24 mouse cellular contexts compared by ENCODE assay signal in the genomic region with DNA sequence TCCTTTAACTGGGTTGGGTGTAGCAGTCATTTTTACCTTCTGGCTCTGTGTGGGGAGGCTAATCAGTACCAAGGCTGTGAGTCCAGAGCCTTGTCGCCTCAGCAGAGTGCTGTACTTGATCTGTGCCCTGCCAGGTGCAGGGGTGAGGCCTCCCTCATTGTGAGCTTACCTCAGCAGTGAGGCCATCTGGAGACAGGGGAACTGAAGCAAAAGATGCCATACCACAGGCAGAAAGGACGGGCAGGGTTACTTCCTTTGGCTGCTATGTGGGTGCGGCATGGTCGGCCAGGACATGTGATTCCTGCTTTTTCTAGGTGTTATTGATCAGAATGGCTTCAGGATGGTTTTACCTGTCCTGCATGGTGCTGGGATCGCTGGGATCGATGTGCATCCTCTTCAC. TPM values are rescaled to one million over a fixed set of nuclear protein-coding genes. Genes with fewer than 3 reads are reported as not detected.
DNase-seq lines count a peak whose midpoint lies in the region; ATAC-seq and TF ChIP-seq lines count a peak whose summit lies in the region.
"Had no signal": no experiment of that assay in that cellular context is flagged by ENCODE, and none has a peak within 500 bp of the region (broad histone marks: within the 10 kb centered on the region; RNA-seq: fewer than 3 reads in every experiment).

No protein-coding gene starts in this region.

- TF ChIP-seq CTCF in bone marrow, adult 2 months (IDR thresholded peaks at IDR 0.05; ENCODE audit: control insufficient read depth, insufficient read depth, low read length): no peak

- DNase-seq in thymus, postnatal 0 days (ENCODE audit: low spot score): peak; percentile 42
- DNase-seq in thymus, adult 18-20 months: no peak
- no peak for DNase-seq in T-cell, adult 2 months (ENCODE audit: low spot score)
- DNase-seq in left cerebral cortex, postnatal 14 days (ENCODE audit: low spot score in 2 of 2): no peak
- no peak for DNase-seq in testis, postnatal 10 days (ENCODE audit: low spot score)
- DNase-seq: adrenal gland, postnatal 14 days; cerebellum, adult 8-10 months; gastrocnemius, postnatal 10 days; heart, adult 11 months; kidney, adult 9 months; kidney, postnatal 25 days; layer of hippocampus, postnatal 36 days had no signal

- peak overlapping the region; percentile 61 for H3K27ac ChIP-seq in bone marrow, adult 2 months (ENCODE audit: control insufficient read depth, insufficient read depth, low read depth, low read length, poor library complexity)
- H3K27ac ChIP-seq: embryonic facial prominence, embryonic 15.5 days; hindbrain, embryonic 10.5 days; liver, embryonic 14.5 days; macrophage; midbrain, embryonic 12.5 days; neural tube, embryonic 15.5 days; stomach, postnatal 0 days had no signal

- 52% methylated on average over 6 of the region's 6 CpGs for WGBS in bone marrow, adult 2 months

- intact Hi-C loops in left cerebral cortex, postnatal 14 days (cut with DNase I): no loop called here

- TF ChIP-seq POLR2A in bone marrow, adult 2 months (IDR thresholded peaks at IDR 0.05; ENCODE audit: borderline replicate concordance, control insufficient read depth, low read depth, low read length): no peak

- ATAC-seq in neutrophil, adult 5-6 weeks (ENCODE audit: extremely low read depth, insufficient number of reproducible peaks, low FRiP score, poor library complexity, severe bottlenecking): peak; percentile 33; the same call in 1 of the 2 replicates
- ATAC-seq: forebrain, embryonic 16.5 days; hindbrain, embryonic 16.5 days; intestine, embryonic 16.5 days had no signal

- H3K4me1 ChIP-seq in bone marrow, adult 2 months (ENCODE audit: control insufficient read depth, insufficient read depth, low read length): peaks cover 12% of the 10 kb centered on the region

- peak overlapping the region; percentile 49 for H3K4me3 ChIP-seq in bone marrow, adult 2 months (replicated peaks; ENCODE audit: control insufficient read depth, low read depth, low read length)
- H3K4me3 ChIP-seq: embryonic facial prominence, embryonic 15.5 days; hindbrain, embryonic 10.5 days; midbrain, embryonic 12.5 days; neural tube, embryonic 15.5 days had no signal

RNA-seq across cellular contexts. Expression of gene Tmem138, which starts 4.8 kb away (rescaled TPM):
- 24.6 and 25.7 TPM in 2 replicates for polyA plus RNA-seq in thymus, postnatal 0 days (2015; fragmentation: Nextera tagmentation; extraction: Ambion mirVana)
- 7.2 and 16.5 TPM in 2 replicates for polyA plus RNA-seq in bone marrow, adult 2 months (2011; ENCODE audit: insufficient read depth, insufficient read length, low replicate concordance, missing spikeins)
- 4.9 and 5.4 TPM in 2 replicates for total RNA-seq in neutrophil, adult 5-6 weeks (2017)
- 10 to 100 TPM; 11.2 to 13.2 TPM for total RNA-seq in left cerebral cortex, postnatal 14 days (2021)

RNA-seq across cellular contexts. Expression of gene Cyb561a3, which starts 5.0 kb away (rescaled TPM):
- polyA plus RNA-seq in thymus, postnatal 0 days (2015; fragmentation: Nextera tagmentation; extraction: Ambion mirVana): 31.9 and 33.2 TPM in 2 replicates
- 17.7 and 34.4 TPM in 2 replicates for polyA plus RNA-seq in bone marrow, adult 2 months (2011; ENCODE audit: insufficient read depth, insufficient read length, low replicate concordance, missing spikeins)
- 133 and 135 TPM in 2 replicates for total RNA-seq in neutrophil, adult 5-6 weeks (2017)
- 10 to 100 TPM; 11.8 to 12.1 TPM for total RNA-seq in left cerebral cortex, postnatal 14 days (2021)

RNA-seq across cellular contexts. Expression of gene Ddb1, which starts 23.1 kb away (rescaled TPM):
- polyA plus RNA-seq in thymus, postnatal 0 days (2015; fragmentation: Nextera tagmentation; extraction: Ambion mirVana): 148 and 156 TPM in 2 replicates
- 59.3 and 107 TPM in 2 replicates for polyA plus RNA-seq in bone marrow, adult 2 months (2011; ENCODE audit: insufficient read depth, insufficient read length, low replicate concordance, missing spikeins)
- total RNA-seq in neutrophil, adult 5-6 weeks (2017): 201 TPM in 2 replicates
- 100 to 1,000 TPM; 195 to 201 TPM for total RNA-seq in left cerebral cortex, postnatal 14 days (2021)

RNA-seq across cellular contexts. Expression of gene Tkfc, which starts 23.5 kb away (rescaled TPM):
- 12.4 and 13.7 TPM in 2 replicates for polyA plus RNA-seq in thymus, postnatal 0 days (2015; fragmentation: Nextera tagmentation; extraction: Ambion mirVana)
- 3.7 and 5.3 TPM in 2 replicates for polyA plus RNA-seq in bone marrow, adult 2 months (2011; ENCODE audit: insufficient read depth, insufficient read length, low replicate concordance, missing spikeins)
- total RNA-seq in neutrophil, adult 5-6 weeks (2017): 4.7 and 7.0 TPM in 2 replicates
- 10 to 100 TPM; 24.7 to 26.2 TPM for total RNA-seq in left cerebral cortex, postnatal 14 days (2021)

RNA-seq across cellular contexts. Expression of gene Tmem216, which starts 25.9 kb away (rescaled TPM):
- 27.3 and 30.0 TPM in 2 replicates for polyA plus RNA-seq in thymus, postnatal 0 days (2015; fragmentation: Nextera tagmentation; extraction: Ambion mirVana)
- polyA plus RNA-seq in bone marrow, adult 2 months (2011; ENCODE audit: insufficient read depth, insufficient read length, low replicate concordance, missing spikeins): 18.5 and 25.1 TPM in 2 replicates
- total RNA-seq in neutrophil, adult 5-6 weeks (2017): 8.7 and 9.3 TPM in 2 replicates
- 10 to 100 TPM; 10.2 to 11.4 TPM for total RNA-seq in left cerebral cortex, postnatal 14 days (2021)

Comparison
In these comparisons a context has a peak if more than half of its experiments do, and no peak if none do; other contexts are left out.
1. RNA of gene Cyb561a3, which starts 5.0 kb away (total RNA-seq): 133 to 135 TPM in neutrophil, adult 5-6 weeks; 11.8 to 12.1 TPM in left cerebral cortex, postnatal 14 days; every median in the first group is over 10 times any median in the second.